Mouse (Mus musculus) forebrain, embryonic 12.5 days (tissue): ENCODE results near the gene Bbip1. TPM values are rescaled to one million over a fixed set of nuclear protein-coding genes. Genes with fewer than 3 reads are reported as not detected.

Experiments used
- ATAC-seq: fragments of 200-750 bp; cut with Nextera tagmentation; 2 replicates; pipeline ENCODE4 v1.8.0; 2017; ENCODE audit warnings: moderate TSS enrichment; ENCODE audit not compliant: low FRiP score
- H3K27ac ChIP-seq: fragments of 300-500 bp; sonication (generic); 2 replicates; pipeline ENCODE4 v1.5.1; 2016; ENCODE audit warnings: mild to moderate bottlenecking
- H3K27me3 ChIP-seq: fragments of 300-500 bp; sonication (generic); 2 replicates; pipeline ENCODE4 v1.6.1; 2016; ENCODE audit warnings: mild to moderate bottlenecking
- H3K36me3 ChIP-seq: fragments of 300-500 bp; sonication (generic); replicated peaks from 2 replicates; pipeline ENCODE4 v1.6.1; 2016; ENCODE audit warnings: mild to moderate bottlenecking
- H3K4me1 ChIP-seq: fragments of 300-500 bp; sonication (generic); 2 replicates; pipeline ENCODE4 v1.6.1; 2016
- H3K4me2 ChIP-seq: fragments of 300-500 bp; sonication (generic); 2 replicates; pipeline ENCODE4 v1.6.1; 2016; ENCODE audit warnings: mild to moderate bottlenecking, moderate library complexity
- H3K4me3 ChIP-seq: fragments of 300-500 bp; sonication (generic); replicated peaks from 2 replicates; pipeline ENCODE4 v1.5.1; 2016; ENCODE audit warnings: mild to moderate bottlenecking
- H3K9ac ChIP-seq: fragments of 300-500 bp; sonication (generic); 2 replicates; pipeline ENCODE4 v1.6.1; 2016; ENCODE audit warnings: mild to moderate bottlenecking
- H3K9me3 ChIP-seq: fragments of 300-500 bp; sonication (generic); 2 replicates; pipeline ENCODE4 v1.6.1; 2016
- WGBS: fragments of 180-500 bp; shearing (Covaris S2); methylation state at CpG from one replicate; pipeline ENCODE4 v1.1.7; 2016; 5-methylcytosine and 5-hydroxymethylcytosine counted together
- polyA plus RNA-seq: library from polyadenylated mRNA; unstranded; fragments of >200 nt; fragmentation: Nextera tagmentation; extraction: Ambion mirVana; gene quantifications from 2 replicates; pipeline ENCODE4 v1.2.1, GENCODE M21; 2016

The Bbip1 gene
- polyA plus RNA-seq, 1 experiment from 2014 or later, result 139 TPM

DNA sequence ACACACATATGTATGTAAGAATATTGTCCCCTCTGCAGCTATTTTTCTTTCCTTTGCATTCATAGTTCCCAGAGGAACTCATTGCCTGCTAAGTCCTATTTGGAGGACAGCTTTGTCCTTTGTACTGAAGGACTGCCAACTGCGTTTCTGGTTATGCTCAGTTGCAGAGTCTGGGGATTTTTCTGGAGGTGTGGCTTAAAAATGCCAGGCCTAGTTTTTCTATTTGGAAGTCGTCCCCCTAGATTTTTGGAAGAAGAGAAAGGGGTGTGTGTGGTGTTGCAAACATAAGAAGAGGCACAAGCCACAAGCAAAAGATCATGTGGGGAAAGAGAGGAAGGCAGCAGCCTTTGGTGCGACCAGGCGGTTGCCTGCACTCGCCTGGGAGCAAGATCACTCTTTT, 46.4 kb downstream of the Bbip1 start:
- no peaks in the 10 kb centered on the region for H3K9me3 ChIP-seq
- no peak overlapping the region for H3K4me3 ChIP-seq
- no peak overlapping the region for H3K27ac ChIP-seq
- H3K27me3 ChIP-seq, result peaks cover 7% of the 10 kb centered on the region; the same call in 1 of the 2 replicates
- peaks cover 6% of the 10 kb centered on the region for H3K4me1 ChIP-seq
- H3K9ac ChIP-seq, result no peak overlapping the region
- no peaks in the 10 kb centered on the region for H3K36me3 ChIP-seq
- ATAC-seq, result no peak
- WGBS, result 82% methylated on average over 5 of the region's 5 CpGs
- no peak overlapping the region for H3K4me2 ChIP-seq

DNA sequence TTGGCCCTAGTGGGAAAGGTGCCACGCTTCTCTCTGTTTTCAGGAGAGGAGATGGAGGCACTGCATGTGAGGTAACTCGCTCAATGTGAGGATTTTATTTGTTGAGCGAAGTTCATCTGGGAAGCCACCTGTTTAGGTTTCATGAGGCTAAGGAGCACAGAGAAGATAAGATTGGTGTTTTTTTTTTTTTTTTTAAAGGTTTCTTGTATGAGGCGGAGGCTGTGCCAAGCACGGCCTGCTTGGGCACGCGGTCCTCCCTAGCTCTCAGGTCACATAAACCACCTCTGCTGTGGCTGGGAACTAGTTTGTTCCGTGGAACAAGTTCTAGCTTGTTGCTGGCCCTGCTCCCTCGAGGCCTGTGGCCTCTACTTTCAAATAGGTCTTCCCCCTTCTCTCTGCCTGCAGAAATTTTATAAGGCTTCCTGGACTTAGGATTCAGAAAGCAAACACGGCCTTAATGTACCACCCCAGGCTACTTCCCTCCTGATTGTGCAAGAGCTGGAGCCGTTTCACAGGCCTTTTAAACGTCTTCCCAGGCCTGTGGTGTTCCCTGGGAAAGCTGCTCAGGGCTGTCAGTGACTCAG, 49.8 kb downstream of the Bbip1 start:
- Histone ChIP-seq H3K9ac (no peak overlapping the region), H3K36me3 (no peaks in the 10 kb centered on the region), H3K4me1 (peaks cover 2% of the 10 kb centered on the region), H3K4me3 (no peak overlapping the region), H3K4me2 (no peak overlapping the region), H3K27me3 (no peaks in the 10 kb centered on the region), H3K9me3 (no peaks in the 10 kb centered on the region), H3K27ac (no peak overlapping the region)
- 86% methylated on average over 12 of the region's 12 CpGs for WGBS
- no peak for ATAC-seq

DNA sequence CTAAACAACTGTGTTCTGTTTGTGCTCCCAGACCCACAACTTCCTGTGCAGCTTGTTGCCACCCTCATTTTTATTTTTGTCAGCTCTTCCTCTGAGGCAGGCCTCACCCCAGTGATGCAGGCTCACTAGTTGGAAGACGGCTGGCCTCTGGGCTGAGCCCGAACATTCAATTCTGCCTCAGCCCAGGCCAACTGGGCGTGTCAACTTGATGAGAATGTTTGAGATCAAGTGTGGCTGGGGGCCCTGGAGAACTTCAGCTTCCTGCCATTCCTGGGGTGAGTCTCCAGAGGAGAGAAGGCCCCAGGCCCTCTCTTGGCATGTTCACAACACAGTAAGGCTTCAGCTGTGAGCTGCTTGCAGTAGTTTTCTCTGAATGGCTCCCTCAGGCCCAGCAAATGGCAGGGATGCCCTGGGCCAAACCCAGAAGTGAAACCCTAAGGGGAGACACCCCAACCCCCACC, 50.7 kb downstream of the Bbip1 start:
- WGBS, result 88% methylated on average over 3 of the region's 3 CpGs

DNA sequence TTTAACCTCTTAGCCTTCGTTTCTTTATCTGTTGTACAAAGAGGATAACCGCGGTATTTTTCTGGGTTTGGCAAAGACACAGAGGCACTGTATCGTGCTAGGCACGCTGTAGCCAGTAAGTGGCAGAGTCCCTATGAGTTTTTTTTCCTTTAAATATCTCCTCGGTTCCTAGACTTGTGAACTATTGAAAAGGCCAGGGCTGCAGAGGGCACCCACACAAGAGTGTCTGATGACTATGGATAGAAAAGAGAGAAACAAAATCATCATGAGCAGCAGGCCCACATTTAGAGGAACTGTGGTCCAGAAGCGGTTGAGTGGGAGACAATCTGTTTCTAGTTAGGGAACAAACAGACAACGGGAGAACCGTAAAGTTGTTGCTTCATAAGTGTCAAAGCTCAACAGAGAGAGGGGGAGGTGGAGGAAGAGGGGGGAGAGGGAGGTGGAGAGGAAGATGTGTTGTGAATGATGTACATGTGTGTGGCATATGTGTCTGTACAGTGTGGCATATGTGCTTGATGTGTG, 51.5 kb downstream of the Bbip1 start:
- no peak overlapping the region for H3K9ac ChIP-seq
- no peak overlapping the region for H3K4me3 ChIP-seq
- no peaks in the 10 kb centered on the region for H3K36me3 ChIP-seq
- no peaks in the 10 kb centered on the region for H3K9me3 ChIP-seq
- 72% methylated on average over 9 of the region's 9 CpGs for WGBS
- no peak overlapping the region for H3K4me2 ChIP-seq
- ATAC-seq, result no peak
- H3K4me1 ChIP-seq, result peaks cover 2% of the 10 kb centered on the region
- H3K27me3 ChIP-seq, result no peaks in the 10 kb centered on the region
- H3K27ac ChIP-seq, result no peak overlapping the region

More for the DNA sequence above, 50.7 kb downstream of the Bbip1 start:
- Histone ChIP-seq H3K9me3 (no peaks in the 10 kb centered on the region), H3K36me3 (no peaks in the 10 kb centered on the region), H3K27me3 (no peaks in the 10 kb centered on the region), H3K9ac (no peak overlapping the region), H3K4me1 (peaks cover 2% of the 10 kb centered on the region), H3K27ac (no peak overlapping the region), H3K4me2 (no peak overlapping the region), H3K4me3 (no peak overlapping the region)
- no peak for ATAC-seq

DNA sequence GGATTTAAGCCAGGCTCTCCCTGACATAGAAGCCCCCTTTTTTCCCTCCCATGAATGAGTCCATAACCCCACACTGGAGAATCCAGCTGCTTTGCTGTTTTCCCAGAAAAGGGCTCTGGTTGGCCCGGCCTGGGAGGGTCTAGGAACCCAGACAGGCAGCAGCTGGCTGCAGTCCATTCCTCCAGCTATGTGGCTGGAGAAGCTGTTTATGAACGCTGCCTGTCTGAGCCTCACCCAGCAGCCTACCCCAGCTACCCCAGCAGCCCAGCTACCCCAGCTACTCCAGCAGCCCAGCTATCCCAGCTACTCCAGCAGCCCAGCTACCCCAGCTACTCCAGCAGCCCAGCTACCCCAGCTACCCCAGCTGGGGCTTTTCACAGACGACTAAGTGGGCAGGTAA, 52.4 kb downstream of the Bbip1 start, which contains the start of gene Pdcd4:
Gene Pdcd4 (plus strand): TSS at position 171 of the 400 bp plus-strand sequence.
- H3K27ac ChIP-seq, result no peak within 1 kb of the TSS

DNA sequence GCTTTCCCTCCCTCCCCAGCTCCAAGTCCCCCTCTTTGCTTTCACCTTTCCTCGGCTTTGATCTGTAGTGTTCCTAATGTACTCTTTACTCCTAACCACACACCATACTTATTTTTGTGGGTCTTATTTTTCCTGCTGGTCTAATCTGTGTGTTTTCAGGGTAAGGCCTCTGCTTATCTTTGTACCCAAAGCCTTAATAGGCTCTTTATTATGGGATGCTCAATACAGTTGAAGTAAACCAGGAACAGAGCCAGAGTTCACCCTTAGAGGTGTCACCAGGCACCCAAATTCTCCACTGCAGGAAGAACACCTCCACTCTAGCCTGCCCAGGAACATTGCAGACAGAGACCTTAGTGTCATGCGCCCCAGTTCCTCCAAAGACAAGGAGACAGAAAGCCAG, 52.9 kb downstream of the Bbip1 start:
- H3K27ac ChIP-seq, result no peak overlapping the region
- H3K9ac ChIP-seq, result no peak overlapping the region
- ATAC-seq, result no peak
- H3K27me3 ChIP-seq, result no peaks in the 10 kb centered on the region
- H3K4me2 ChIP-seq, result no peak overlapping the region
- H3K9me3 ChIP-seq, result no peaks in the 10 kb centered on the region
- peaks cover 2% of the 10 kb centered on the region for H3K4me1 ChIP-seq
- 95% methylated on average over 2 of the region's 2 CpGs for WGBS
- no peaks in the 10 kb centered on the region for H3K36me3 ChIP-seq
- H3K4me3 ChIP-seq, result no peak overlapping the region

More for the DNA sequence above, 52.4 kb downstream of the Bbip1 start, which contains the start of gene Pdcd4:
- WGBS, result 49% methylated on average over 3 of the region's 3 CpGs
- Histone ChIP-seq H3K9me3 (no peaks in the 10 kb centered on the region), H3K9ac (no peak within 1 kb of the TSS), H3K27me3 (no peaks in the 10 kb centered on the region), H3K36me3 (no peaks in the 10 kb centered on the region), H3K4me3 (no peak within 1 kb of the TSS), H3K4me2 (no peak within 1 kb of the TSS), H3K4me1 (peaks cover 2% of the 10 kb centered on the region)
- ATAC-seq, result no peak

DNA sequence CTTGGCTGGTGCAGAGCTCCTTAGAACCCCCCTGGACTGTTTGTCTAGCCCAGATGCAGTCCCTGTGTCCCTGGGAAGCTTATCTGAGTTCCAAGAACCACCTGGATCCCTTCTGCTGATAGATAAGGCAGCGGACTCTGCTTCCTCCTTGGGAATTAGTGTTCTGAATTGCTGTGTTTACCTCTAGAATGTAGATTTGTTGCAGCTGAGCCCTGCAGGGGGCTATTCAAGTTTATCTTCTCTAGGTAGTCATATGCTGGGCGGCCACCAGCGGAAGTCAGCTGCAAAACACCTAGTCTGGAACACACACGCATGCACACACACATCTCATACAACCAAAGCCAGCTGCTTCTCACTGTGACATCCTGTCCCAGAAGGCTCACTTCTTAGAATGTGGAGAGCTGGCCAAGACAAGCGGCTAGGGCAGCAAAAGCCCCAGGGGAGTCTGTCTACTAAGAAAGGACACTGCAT, 53.6 kb downstream of the Bbip1 start:
- no peaks in the 10 kb centered on the region for H3K27me3 ChIP-seq
- no peak overlapping the region for H3K9ac ChIP-seq
- ATAC-seq, result no peak
- H3K4me1 ChIP-seq, result peaks cover 3% of the 10 kb centered on the region
- 75% methylated on average over 5 of the region's 5 CpGs for WGBS
- no peak overlapping the region for H3K4me2 ChIP-seq
- no peaks in the 10 kb centered on the region for H3K36me3 ChIP-seq
- no peak overlapping the region for H3K27ac ChIP-seq
- no peak overlapping the region for H3K4me3 ChIP-seq
- H3K9me3 ChIP-seq, result no peaks in the 10 kb centered on the region

DNA sequence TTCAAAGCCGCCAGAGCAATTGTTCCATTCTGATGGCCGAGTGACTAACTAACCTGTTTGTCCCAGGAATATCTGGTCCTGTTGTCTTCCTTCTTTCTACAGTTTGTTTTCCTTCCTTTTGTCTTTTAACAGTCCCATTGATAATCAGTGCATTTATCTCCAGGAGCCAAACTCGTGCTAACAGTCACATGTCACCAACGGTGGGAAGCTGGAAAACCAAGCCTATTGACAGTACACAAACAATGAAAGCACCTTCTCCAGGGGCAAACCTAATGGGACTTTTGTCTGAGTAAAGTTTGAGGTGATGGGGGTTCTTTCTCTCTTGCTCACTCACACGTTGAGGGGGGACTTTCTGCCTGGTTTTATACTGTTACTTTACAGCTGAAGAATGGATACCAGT, 54.2 kb downstream of the Bbip1 start:
- no peaks in the 10 kb centered on the region for H3K27me3 ChIP-seq
- peaks cover 8% of the 10 kb centered on the region for H3K4me1 ChIP-seq
- WGBS, result 56% methylated on average over 5 of the region's 5 CpGs
- H3K9me3 ChIP-seq, result no peaks in the 10 kb centered on the region
- no peak overlapping the region for H3K4me2 ChIP-seq
- no peaks in the 10 kb centered on the region for H3K36me3 ChIP-seq
- no peak overlapping the region for H3K27ac ChIP-seq
- no peak overlapping the region for H3K4me3 ChIP-seq
- H3K9ac ChIP-seq, result no peak overlapping the region
- no peak for ATAC-seq

DNA sequence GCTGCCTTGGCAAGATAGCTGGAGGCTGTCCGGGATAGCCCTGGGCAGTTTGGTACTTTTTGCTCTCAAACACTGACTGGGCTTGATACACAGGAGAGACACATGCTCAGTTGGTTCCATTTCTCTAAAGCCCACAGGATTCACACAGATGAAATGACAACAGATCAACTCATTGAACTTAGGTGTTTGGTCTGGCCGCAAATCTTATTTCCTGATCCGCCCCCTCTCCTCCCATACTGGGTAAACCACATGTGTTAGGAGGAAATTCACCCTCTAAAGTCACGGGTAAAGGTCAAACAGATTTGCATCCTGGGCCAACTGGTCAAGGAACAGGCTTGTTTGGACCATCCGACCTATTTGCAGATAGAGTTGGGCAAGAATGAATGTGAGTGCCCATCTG, 54.9 kb downstream of the Bbip1 start:
- Histone ChIP-seq H3K4me1 (peaks cover 9% of the 10 kb centered on the region), H3K4me3 (no peak overlapping the region), H3K27ac (no peak overlapping the region), H3K9me3 (no peaks in the 10 kb centered on the region), H3K9ac (no peak overlapping the region), H3K36me3 (no peaks in the 10 kb centered on the region), H3K4me2 (no peak overlapping the region), H3K27me3 (no peaks in the 10 kb centered on the region)
- no peak for ATAC-seq
- WGBS, result 83% methylated on average over 5 of the region's 5 CpGs

DNA sequence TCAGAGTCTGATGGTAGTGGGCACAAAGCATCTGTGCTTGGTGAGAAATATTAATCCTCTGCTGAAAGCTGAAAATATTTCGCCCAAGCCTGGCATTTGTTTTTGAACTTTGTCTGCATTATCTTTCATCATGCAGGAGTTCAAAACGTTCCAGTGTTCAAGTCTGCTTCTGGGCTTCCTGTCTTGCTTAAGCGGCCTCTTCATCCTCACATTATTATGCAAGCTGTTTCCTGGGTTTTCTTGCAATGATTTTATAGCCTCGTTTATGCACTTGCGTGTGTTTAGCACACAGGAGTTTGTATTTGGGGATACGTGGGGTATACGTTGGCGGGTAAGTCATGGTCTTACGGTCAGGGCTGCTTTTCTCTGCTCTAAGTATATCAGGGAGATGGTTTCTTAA, 56.1 kb downstream of the Bbip1 start:
- no peaks in the 10 kb centered on the region for H3K27me3 ChIP-seq
- ATAC-seq, result no peak
- H3K4me1 ChIP-seq, result peaks cover 9% of the 10 kb centered on the region
- H3K36me3 ChIP-seq, result no peaks in the 10 kb centered on the region
- no peak overlapping the region for H3K4me2 ChIP-seq
- H3K27ac ChIP-seq, result no peak overlapping the region
- H3K4me3 ChIP-seq, result no peak overlapping the region
- no peaks in the 10 kb centered on the region for H3K9me3 ChIP-seq
- no peak overlapping the region for H3K9ac ChIP-seq
- WGBS, result 83% methylated on average over 9 of the region's 9 CpGs

DNA sequence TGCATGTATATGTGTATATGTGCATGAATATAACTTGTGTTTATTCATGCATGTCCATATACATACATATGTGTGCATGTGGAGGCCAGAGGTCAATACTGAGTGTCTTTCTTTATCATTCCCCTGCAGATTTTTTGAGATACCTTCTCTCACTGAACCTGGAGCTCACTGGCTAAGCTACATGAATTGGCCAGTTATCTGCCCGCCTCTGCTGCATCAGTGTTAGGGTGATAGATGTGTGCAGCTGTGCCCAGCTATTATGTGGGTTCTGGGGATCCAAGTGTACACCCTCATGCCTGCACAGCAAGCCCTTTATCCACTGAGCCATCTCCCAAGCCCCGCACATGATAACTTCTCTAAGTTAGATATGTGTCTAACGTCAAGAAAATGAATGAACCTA, 56.6 kb downstream of the Bbip1 start:
- no peaks in the 10 kb centered on the region for H3K27me3 ChIP-seq
- H3K9ac ChIP-seq, result no peak overlapping the region
- H3K4me3 ChIP-seq, result no peak overlapping the region
- no peak overlapping the region for H3K27ac ChIP-seq
- no peaks in the 10 kb centered on the region for H3K9me3 ChIP-seq
- WGBS, result 92% methylated on average over 3 of the region's 3 CpGs
- no peak overlapping the region for H3K4me2 ChIP-seq
- H3K36me3 ChIP-seq, result no peaks in the 10 kb centered on the region
- no peak for ATAC-seq
- H3K4me1 ChIP-seq, result peaks cover 7% of the 10 kb centered on the region

DNA sequence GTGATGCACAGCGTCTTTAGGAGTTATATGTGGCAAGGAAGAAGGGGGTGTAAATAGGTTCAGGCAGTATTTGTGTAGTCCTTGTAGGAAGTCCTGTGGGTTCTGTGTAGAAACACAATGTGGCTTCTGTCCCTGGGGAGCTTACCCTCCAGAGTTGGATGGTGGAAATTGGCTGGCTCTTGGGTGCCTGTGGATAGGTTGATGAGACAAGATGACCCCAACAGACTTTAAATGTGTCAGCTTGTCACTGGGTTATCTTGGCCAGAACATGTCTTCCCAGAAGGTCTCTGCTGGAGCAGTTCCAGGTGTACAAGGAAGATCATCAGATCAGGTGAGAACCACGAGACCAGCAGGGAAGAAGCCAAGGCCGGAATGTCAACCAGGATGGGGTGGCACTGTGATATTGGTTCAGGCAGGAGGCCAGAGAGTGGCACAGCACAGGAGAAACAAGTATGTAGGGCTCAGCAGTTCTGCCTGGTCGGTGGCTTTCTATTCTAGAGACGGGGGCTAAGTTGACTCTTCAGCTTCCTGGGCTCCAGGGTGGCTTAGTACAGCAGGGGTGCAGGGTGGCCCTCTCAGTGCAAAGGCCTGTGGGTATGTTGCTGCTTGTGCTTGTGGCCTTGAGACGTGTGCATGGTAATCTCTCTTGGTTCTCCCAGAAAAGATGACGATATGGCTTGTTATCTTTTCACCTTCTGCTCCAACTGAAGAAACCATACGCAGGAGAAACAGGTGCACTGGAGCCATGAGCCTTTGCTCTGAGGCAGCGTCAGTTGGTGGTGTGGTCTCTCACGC, 57.7 kb downstream of the Bbip1 start:
- 90% methylated on average over 10 of the region's 10 CpGs for WGBS
- Histone ChIP-seq H3K36me3 (no peaks in the 10 kb centered on the region), H3K9me3 (no peaks in the 10 kb centered on the region), H3K9ac (no peak overlapping the region), H3K4me1 (peaks cover 6% of the 10 kb centered on the region), H3K27me3 (no peaks in the 10 kb centered on the region), H3K4me3 (no peak overlapping the region), H3K27ac (no peak overlapping the region), H3K4me2 (no peak overlapping the region)
- no peak for ATAC-seq
